Mouse (Mus musculus) ES-Bruce4 (cell line): ENCODE data around the gene Tomt. TPM values are rescaled to one million over a fixed set of nuclear protein-coding genes. Genes with fewer than 3 reads are reported as not detected.
A peak's percentile ranks its signal among the peaks of the same experiment; 100 is the strongest.

Source experiments
- H3K27ac ChIP-seq: 2 replicates; pipeline ENCODE4 v1.5.1; 2012; ENCODE audit warnings: low read length, inconsistent platforms; ENCODE audit not compliant: insufficient read depth
- H3K27me3 ChIP-seq: 2 replicates; pipeline ENCODE4 v1.6.1; 2012; ENCODE audit warnings: mild to moderate bottlenecking, low read length, inconsistent platforms; ENCODE audit not compliant: control insufficient read depth, poor library complexity, insufficient read depth, severe bottlenecking
- H3K36me3 ChIP-seq: 2 replicates; pipeline ENCODE4 v1.6.1; 2012; ENCODE audit warnings: inconsistent platforms, mild to moderate bottlenecking, low read length, moderate library complexity; ENCODE audit not compliant: control insufficient read depth, poor library complexity, insufficient read depth, severe bottlenecking
- H3K4me1 ChIP-seq: one replicate; pipeline ENCODE4 v1.8.1; 2011; ENCODE audit warnings: low read length; ENCODE audit not compliant: control insufficient read depth, insufficient read depth
- H3K4me3 ChIP-seq: 2 replicates; pipeline ENCODE4 v1.5.1; 2011; ENCODE audit warnings: low read depth, mild to moderate bottlenecking, low read length
- H3K9ac ChIP-seq: 2 replicates; pipeline ENCODE4 v1.6.1; 2012; ENCODE audit warnings: low read depth, mild to moderate bottlenecking, inconsistent platforms; ENCODE audit not compliant: poor library complexity, severe bottlenecking
- H3K9me3 ChIP-seq: replicated peaks from 2 replicates; pipeline ENCODE4 v1.6.1; 2012; ENCODE audit warnings: mild to moderate bottlenecking, low read length, inconsistent platforms; ENCODE audit not compliant: control insufficient read depth, poor library complexity, insufficient read depth, severe bottlenecking
- CTCF ChIP-seq: IDR thresholded peaks from one replicate; pipeline ENCODE4 v1.8.1; 2011; ENCODE audit warnings: low read depth, low read length
- EP300 ChIP-seq: IDR thresholded peaks from 2 replicates; pipeline ENCODE4 v1.6.1; 2011; ENCODE audit warnings: low read depth, low read length; ENCODE audit not compliant: insufficient read depth
- POLR2A ChIP-seq: IDR thresholded peaks from one replicate; pipeline ENCODE4 v1.8.1; 2011; ENCODE audit warnings: low read length; ENCODE audit not compliant: insufficient read depth
- polyA plus RNA-seq: library from polyadenylated mRNA; stranded (reverse); fragments of >200 nt; gene quantifications from 2 replicates; pipeline ENCODE4 v1.2.4, GENCODE M21; 2011; ENCODE audit warnings: low read depth; ENCODE audit not compliant: missing spikeins, insufficient read depth, insufficient read length

The Tomt gene
- polyA plus RNA-seq, 1 experiment = not detected

- no peak overlapping the region for H3K27ac ChIP-seq
- no peak overlapping the region for H3K9ac ChIP-seq
- H3K27me3 ChIP-seq = no peaks in the 10 kb centered on the region
- H3K4me3 ChIP-seq = no peak overlapping the region
- TF ChIP-seq EP300 = no peak
- TF ChIP-seq POLR2A = no peak
- TF ChIP-seq CTCF = no peak
- no peaks in the 10 kb centered on the region for H3K4me1 ChIP-seq
- no peaks in the 10 kb centered on the region for H3K9me3 ChIP-seq
- peaks cover 6% of the 10 kb centered on the region; the same call in 1 of the 2 replicates for H3K36me3 ChIP-seq
Observed at GRCm38 (mm10) chr7:101910138-101910537, 4.0 kb upstream of the Tomt start.

GRCm38 (mm10) chr7:101908367-101908766 lies 2.2 kb upstream of the Tomt start:
- Histone ChIP-seq H3K4me1 (no peaks in the 10 kb centered on the region), H3K36me3 (peaks cover 6% of the 10 kb centered on the region; the same call in 1 of the 2 replicates), H3K9me3 (no peaks in the 10 kb centered on the region), H3K27me3 (no peaks in the 10 kb centered on the region), H3K9ac (no peak overlapping the region), H3K4me3 (no peak overlapping the region), H3K27ac (no peak overlapping the region)
- TF ChIP-seq EP300 (no peak), CTCF (no peak), POLR2A (no peak)

GRCm38 (mm10) chr7:101906696-101907095 lies 537 bp upstream of the Tomt start:
- Histone ChIP-seq H3K9ac (peak overlapping the region; percentile 84), H3K27me3 (no peaks in the 10 kb centered on the region), H3K4me3 (peak overlapping the region; percentile 95), H3K36me3 (0 out of 2 replicates have a peak, but pooled peaks cover 4% of the 10 kb centered on the region), H3K9me3 (no peaks in the 10 kb centered on the region), H3K27ac (peak overlapping the region; percentile 36; the same call in 1 of the 2 replicates), H3K4me1 (no peaks in the 10 kb centered on the region)
- TF ChIP-seq CTCF = no peak
- no peak for TF ChIP-seq EP300
- no peak for TF ChIP-seq POLR2A

GRCm38 (mm10) chr7:101905561-101906286 lies 435 bp downstream of the Tomt start, which contains the start of gene Lamtor1:
Gene Lamtor1 (plus strand): TSS chr7:101905904.
- H3K27ac ChIP-seq = peak within 1 kb of the TSS; percentile 66
- H3K9ac ChIP-seq = peak within 1 kb of the TSS; percentile 84
- peak within 1 kb of the TSS; percentile 95 for H3K4me3 ChIP-seq
- 0 out of 2 replicates have a peak, but pooled peaks cover 2% of the 10 kb centered on the region for H3K36me3 ChIP-seq
- H3K9me3 ChIP-seq = no peaks in the 10 kb centered on the region
- no peaks in the 10 kb centered on the region for H3K4me1 ChIP-seq
- no peaks in the 10 kb centered on the region for H3K27me3 ChIP-seq
- TF ChIP-seq EP300 (peak; percentile 87; the same call in 1 of the 2 replicates), CTCF (no peak), POLR2A (peak; percentile 57)

GRCm38 (mm10) chr7:101902846-101903245 lies 3.3 kb downstream of the Tomt start:
- Histone ChIP-seq H3K27ac (no peak overlapping the region), H3K27me3 (no peaks in the 10 kb centered on the region), H3K36me3 (peaks cover 12% of the 10 kb centered on the region), H3K9ac (no peak overlapping the region), H3K4me3 (no peak overlapping the region), H3K4me1 (no peaks in the 10 kb centered on the region), H3K9me3 (no peaks in the 10 kb centered on the region)
- TF ChIP-seq POLR2A (no peak), CTCF (peak; percentile 23)

- Histone ChIP-seq H3K36me3 (peaks cover 12% of the 10 kb centered on the region), H3K9me3 (no peaks in the 10 kb centered on the region)
Observed at GRCm38 (mm10) chr7:101901969-101902368, 4.2 kb downstream of the Tomt start.

More at GRCm38 (mm10) chr7:101901969-101902368, 4.2 kb downstream of the Tomt start:
- H3K9ac ChIP-seq = no peak overlapping the region
- no peak for TF ChIP-seq POLR2A
- no peak for TF ChIP-seq CTCF
- no peak for TF ChIP-seq EP300
- no peak overlapping the region for H3K4me3 ChIP-seq
- no peaks in the 10 kb centered on the region for H3K4me1 ChIP-seq
- H3K27me3 ChIP-seq = no peaks in the 10 kb centered on the region
- no peak overlapping the region for H3K27ac ChIP-seq
